15 mouse cellular contexts compared by ENCODE assay signal in genomic region chr4:125695431-125695830, GRCm38 (mm10).
DNase-seq lines count a peak whose midpoint lies in the region; ATAC-seq lines count a peak whose summit lies in the region.
"Had no signal": no experiment of that assay in that cellular context is flagged by ENCODE, and none has a peak within 500 bp of the region (broad histone marks: within the 10 kb centered on the region; RNA-seq: fewer than 3 reads in every experiment).

No protein-coding gene starts in this region.

- H3K4me3 ChIP-seq in embryonic facial prominence, embryonic 10.5 days = peak overlapping the region; percentile 8; the same call in 1 of the 2 replicates
- no peak overlapping the region for H3K4me3 ChIP-seq in hindbrain, embryonic 12.5 days
- no peak overlapping the region for H3K4me3 ChIP-seq in midbrain, embryonic 15.5 days
- H3K4me3 ChIP-seq: heart, embryonic 15.5 days had no signal

- peaks cover 59% of the 10 kb centered on the region for H3K27me3 ChIP-seq in embryonic facial prominence, embryonic 10.5 days (replicated peaks; ENCODE audit: low read depth, poor library complexity, severe bottlenecking)
- H3K27me3 ChIP-seq in hindbrain, embryonic 12.5 days = peaks cover 4% of the 10 kb centered on the region; the same call in 1 of the 2 replicates
- H3K27me3 ChIP-seq in midbrain, embryonic 15.5 days (replicated peaks) = no peaks in the 10 kb centered on the region; the same call in 1 of the 2 replicates

- H3K9me3 ChIP-seq in embryonic facial prominence, embryonic 10.5 days = no peaks in the 10 kb centered on the region
- no peaks in the 10 kb centered on the region for H3K9me3 ChIP-seq in hindbrain, embryonic 12.5 days (replicated peaks)
- H3K9me3 ChIP-seq in midbrain, embryonic 15.5 days = no peaks in the 10 kb centered on the region
- H3K9me3 ChIP-seq: heart, embryonic 15.5 days had no signal

- WGBS in embryonic facial prominence, embryonic 10.5 days = 36% methylated on average over 6 of the region's 6 CpGs
- WGBS in hindbrain, embryonic 12.5 days = 39% methylated on average over 6 of the region's 6 CpGs
- 20% methylated on average over 6 of the region's 6 CpGs for WGBS in midbrain, embryonic 15.5 days

- H3K4me1 ChIP-seq in embryonic facial prominence, embryonic 10.5 days = peaks cover 69% of the 10 kb centered on the region
- H3K4me1 ChIP-seq in hindbrain, embryonic 12.5 days = peaks cover 29% of the 10 kb centered on the region
- peaks cover 31% of the 10 kb centered on the region for H3K4me1 ChIP-seq in midbrain, embryonic 15.5 days

- peak overlapping the region; percentile 5; the same call in 1 of the 2 replicates for H3K4me2 ChIP-seq in hindbrain, embryonic 12.5 days (replicated peaks)
- peak overlapping the region; percentile 5; the same call in 1 of the 2 replicates for H3K4me2 ChIP-seq in midbrain, embryonic 15.5 days
- H3K4me2 ChIP-seq: heart, embryonic 15.5 days; lung, embryonic 14.5 days had no signal

- peak; percentile 29 for DNase-seq in MN1 (ENCODE audit: low spot score)
- DNase-seq in embryonic facial prominence, embryonic 10.5 days (ENCODE audit: low spot score) = peak; percentile 41
- no peak for DNase-seq in cerebellum, adult 18-20 months
- no peak for DNase-seq in frontal cortex, postnatal 36 days (ENCODE audit: low spot score in 2 of 2)
- no peak for DNase-seq in spleen, postnatal 14 days (ENCODE audit: low spot score in 2 of 2)
- DNase-seq: adrenal gland, postnatal 25 days; cerebellum, adult 9-11 months; heart, adult 11 months; kidney, adult 9 months; lung, embryonic 14.5 days had no signal

- H3K36me3 ChIP-seq in embryonic facial prominence, embryonic 10.5 days (replicated peaks) = no peaks in the 10 kb centered on the region
- H3K36me3 ChIP-seq in hindbrain, embryonic 12.5 days = peaks cover 6% of the 10 kb centered on the region; the same call in 1 of the 2 replicates
- H3K36me3 ChIP-seq in midbrain, embryonic 15.5 days (replicated peaks) = no peaks in the 10 kb centered on the region
- H3K36me3 ChIP-seq: heart, embryonic 15.5 days had no signal

- H3K9ac ChIP-seq in hindbrain, embryonic 12.5 days = no peak overlapping the region
- H3K9ac ChIP-seq in midbrain, embryonic 15.5 days = no peak overlapping the region
- H3K9ac ChIP-seq: heart, embryonic 15.5 days; lung, embryonic 14.5 days had no signal

- ATAC-seq in hindbrain, embryonic 12.5 days (ENCODE audit: low FRiP score) = no peak
- ATAC-seq in midbrain, embryonic 15.5 days (replicated peaks) = no peak
- ATAC-seq: activated CD4-positive, CD25-positive, alpha-beta regulatory T cell, adult 4 months; inflammation-experienced regulatory T-cells, adult 6 months had no signal

- peak overlapping the region; percentile 48 for H3K27ac ChIP-seq in embryonic facial prominence, embryonic 10.5 days (replicated peaks)
- H3K27ac ChIP-seq in hindbrain, embryonic 12.5 days = peak overlapping the region; percentile 62
- peak overlapping the region; percentile 78 for H3K27ac ChIP-seq in midbrain, embryonic 15.5 days
- H3K27ac ChIP-seq: heart, embryonic 15.5 days had no signal

Comparison
In these comparisons a context has a peak if more than half of its experiments do, and no peak if none do; other contexts are left out.
1. DNase-seq: peak in MN1 (single experiment) and embryonic facial prominence, embryonic 10.5 days (single experiment); none in cerebellum, adult 18-20 months (0 of 2), frontal cortex, postnatal 36 days (0 of 2) and spleen, postnatal 14 days (0 of 2).
2. Peak in every context shown above with its lines, with median percentiles within 50 percentile points of each other: H3K27ac ChIP-seq.